Mouse (Mus musculus) heart, adult 8-10 months (tissue): ENCODE data around the gene Zbtb1. TPM values are rescaled to one million over a fixed set of nuclear protein-coding genes. Genes with fewer than 3 reads are reported as not detected.
"Not testable (repeated sequence)": the region's sequence is repeated elsewhere in the genome, so short reads cannot be mapped to it uniquely, and the experiment has no call there.

Experiments
- DNase-seq: peaks from one replicate; pipeline ENCODE4 v3.0.0; 2022; ENCODE audit warnings: low spot score
- total RNA-seq, 4 experiments: library from RNA; stranded (reverse); gene quantifications; 2 replicates each; pipeline ENCODE4 v1.2.4; 2022

Zbtb1 gene
- total RNA-seq, 4 experiments from 2014 or later: 3.4 to 4.0 (median 3.9) TPM

GRCm38 (mm10) chr12:76404836-76405182 lies 34.7 kb downstream of the Zbtb1 start:
- DNase-seq: no peak

DNA sequence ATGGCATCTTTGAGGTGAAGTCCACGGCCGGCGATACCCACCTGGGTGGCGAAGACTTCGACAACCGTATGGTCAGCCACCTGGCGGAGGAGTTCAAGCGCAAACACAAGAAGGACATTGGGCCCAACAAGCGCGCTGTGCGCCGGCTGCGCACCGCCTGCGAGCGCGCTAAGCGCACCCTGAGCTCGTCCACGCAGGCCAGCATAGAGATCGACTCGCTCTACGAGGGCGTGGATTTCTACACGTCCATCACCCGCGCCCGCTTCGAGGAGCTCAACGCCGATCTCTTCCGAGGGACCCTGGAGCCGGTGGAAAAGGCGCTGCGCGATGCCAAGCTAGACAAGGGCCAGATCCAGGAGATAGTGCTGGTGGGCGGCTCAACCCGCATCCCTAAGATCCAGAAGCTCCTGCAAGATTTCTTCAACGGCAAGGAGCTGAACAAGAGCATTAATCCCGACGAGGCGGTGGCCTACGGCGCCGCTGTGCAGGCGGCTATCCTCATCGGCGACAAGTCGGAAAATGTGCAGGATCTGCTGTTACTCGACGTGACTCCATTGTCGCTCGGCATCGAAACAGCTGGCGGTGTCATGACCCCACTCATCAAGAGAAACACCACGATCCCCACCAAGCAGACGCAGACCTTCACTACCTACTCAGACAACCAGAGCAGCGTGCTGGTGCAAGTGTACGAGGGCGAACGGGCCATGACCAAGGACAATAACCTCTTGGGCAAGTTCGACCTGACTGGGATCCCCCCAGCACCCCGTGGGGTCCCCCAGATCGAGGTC lies 35.3 kb downstream of the Zbtb1 start:
- DNase-seq: no peak

- no peak for DNase-seq
Measured at GRCm38 (mm10) chr12:76405971-76406370, 35.9 kb downstream of the Zbtb1 start.

GRCm38 (mm10) chr12:76407184-76407583 lies 37.1 kb downstream of the Zbtb1 start:
- no peak for DNase-seq

DNA sequence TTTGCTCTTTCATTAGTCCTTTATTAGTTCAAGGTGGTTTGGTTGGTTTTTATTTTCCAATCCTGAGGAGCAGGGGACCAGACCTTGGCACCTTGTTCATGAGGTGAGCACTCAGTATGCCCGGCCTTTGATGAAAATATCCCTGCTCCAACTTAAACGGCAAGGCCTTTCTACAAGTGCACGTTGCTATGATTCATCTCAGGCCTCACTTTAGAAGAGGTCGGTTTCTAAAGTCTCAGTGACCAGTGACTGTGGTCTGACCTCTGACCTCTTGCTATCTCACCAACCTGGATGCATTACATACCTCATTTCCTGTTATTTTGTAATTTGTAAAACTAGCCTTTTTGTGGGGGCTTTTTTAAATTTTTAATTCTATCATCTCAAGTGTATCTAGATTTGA lies 39.1 kb downstream of the Zbtb1 start:
- DNase-seq: no peak

DNA sequence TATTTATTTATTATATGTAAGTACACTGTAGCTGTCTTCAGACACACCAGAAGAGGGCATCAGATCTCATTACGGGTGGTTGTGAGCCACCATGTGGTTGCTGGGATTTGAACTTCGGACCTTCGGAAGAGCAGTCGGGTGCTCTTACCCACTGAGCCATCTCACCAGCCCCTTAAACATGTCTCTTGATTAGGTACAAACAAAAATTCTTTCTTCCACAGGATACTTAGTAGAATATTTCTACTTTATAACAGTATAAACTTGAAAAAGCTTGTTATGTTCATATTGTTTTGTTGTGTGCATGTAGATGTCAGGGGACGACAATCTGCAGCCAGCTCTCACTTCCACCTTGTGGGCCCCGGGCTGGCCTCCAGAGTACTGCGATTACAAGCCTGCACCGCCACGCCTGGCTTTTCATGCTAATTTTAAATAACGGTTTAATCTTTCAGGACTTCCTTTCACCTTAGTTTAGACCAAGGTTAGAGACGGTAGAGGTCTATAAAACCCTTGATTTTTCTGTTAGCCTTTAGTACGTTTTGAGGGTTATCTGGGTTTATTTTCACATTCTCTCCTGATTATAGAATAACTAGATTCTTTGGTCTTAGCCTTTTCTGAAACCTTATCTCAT lies 45.4 kb downstream of the Zbtb1 start:
- DNase-seq: no peak

GRCm38 (mm10) chr12:76417433-76417854 lies 47.4 kb downstream of the Zbtb1 start, which contains the start of gene Ppp1r36:
Gene Ppp1r36, plus strand, starts transcription at chr12:76417538.
- no peak for DNase-seq

- no peak for DNase-seq
Measured at GRCm38 (mm10) chr12:76418346-76418745, 48.3 kb downstream of the Zbtb1 start.

DNA sequence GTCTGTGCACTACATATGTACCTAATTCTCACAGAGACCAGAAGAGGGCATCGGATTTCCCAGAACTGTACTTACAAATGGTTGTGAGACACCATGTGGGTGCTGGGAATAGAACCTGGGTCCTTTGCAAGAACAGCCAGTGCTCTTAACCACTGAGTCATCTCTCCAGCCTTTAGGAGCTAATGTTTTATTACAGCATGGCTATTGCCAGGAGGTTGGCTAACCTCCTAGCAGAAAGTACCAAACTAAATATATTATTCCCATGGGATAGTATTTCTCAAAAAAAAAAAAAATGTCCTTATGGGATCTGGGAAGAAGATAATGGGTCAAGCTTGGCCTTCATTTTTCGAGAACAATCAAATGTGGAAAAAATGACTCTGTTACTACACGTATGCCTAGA lies 55.2 kb downstream of the Zbtb1 start:
- no peak for DNase-seq

DNA sequence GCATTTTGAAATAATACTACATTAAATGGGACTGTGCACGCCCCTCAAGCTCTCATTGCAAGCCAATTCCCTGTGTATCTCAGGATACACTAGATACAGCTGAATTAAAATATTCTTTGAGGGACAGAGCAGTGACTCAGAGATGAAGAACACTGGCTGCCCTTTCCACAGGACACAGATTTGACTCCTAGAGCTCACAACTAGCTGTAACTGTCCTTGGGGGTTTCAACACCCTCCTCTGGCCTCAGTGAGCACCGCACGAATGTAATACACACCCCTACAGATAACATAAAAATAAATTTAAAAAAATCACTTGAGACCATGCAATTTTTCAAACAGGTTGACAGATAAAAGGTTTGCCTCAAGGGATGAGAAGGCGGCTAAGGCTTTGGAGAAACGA lies 57.5 kb downstream of the Zbtb1 start:
- DNase-seq: no peak

DNA sequence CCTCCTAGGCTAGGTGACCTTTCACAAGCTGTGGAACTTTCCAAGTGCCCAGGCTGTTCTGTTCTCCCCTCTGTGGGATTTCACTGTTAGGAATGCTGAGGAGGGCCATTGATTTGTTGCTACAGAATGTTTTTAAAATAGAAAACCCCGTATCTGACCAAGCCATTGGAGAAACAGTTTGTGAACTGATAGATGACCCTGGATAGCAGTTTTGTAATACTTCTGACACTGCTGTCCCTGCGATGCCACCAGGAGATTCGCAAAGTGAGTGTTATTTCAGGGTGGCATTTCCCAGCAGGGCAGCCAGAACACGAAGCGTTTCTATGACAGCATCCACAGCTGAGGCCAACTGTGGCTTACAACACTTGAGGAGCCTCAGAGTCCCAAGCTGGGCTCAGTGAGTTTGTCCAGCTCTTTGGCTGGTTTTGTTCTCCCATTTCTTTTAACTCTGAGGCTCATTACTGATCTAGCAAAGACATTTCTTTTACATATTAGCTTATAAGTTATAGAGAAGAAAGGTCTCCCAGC lies 60.9 kb downstream of the Zbtb1 start:
- no peak for DNase-seq

DNA sequence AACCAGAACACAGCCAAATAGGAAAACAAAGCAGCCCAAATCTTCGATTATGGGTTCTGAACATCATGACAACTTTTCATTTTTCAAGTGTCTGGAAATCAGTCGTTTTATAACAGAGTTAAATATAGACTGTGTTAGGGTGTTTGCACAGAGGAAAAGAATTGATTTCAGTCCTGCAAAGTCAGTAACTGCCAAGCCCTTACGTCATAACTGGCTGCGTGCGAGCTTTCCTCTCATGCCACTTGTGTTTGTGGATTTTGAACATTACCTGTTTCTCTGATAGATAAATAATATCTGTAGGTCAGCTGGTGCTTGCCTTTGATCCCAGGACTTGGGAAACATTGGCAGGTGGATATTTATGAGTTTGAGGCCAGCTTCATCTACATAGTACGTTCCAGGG lies 61.4 kb downstream of the Zbtb1 start:
- DNase-seq: no peak

DNA sequence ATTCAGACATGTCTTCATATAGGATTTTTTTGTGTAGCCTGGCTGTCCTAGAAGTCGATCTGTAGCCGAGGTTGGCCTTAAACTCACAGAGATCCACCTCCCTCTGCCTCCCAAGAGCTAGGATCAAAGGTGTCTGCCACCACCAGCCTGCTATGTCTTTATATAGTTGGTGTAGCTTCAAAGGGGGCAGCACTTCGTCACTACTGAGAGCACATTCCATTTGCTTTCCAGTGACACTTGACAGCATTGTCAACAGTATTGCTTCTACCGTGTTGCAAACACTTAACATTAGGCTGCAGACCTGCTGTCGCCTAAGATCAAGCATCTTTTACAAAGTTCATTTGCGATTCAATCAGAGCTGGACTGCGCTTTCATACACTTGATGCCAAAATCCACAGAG lies 64.0 kb downstream of the Zbtb1 start:
- no peak for DNase-seq

- DNase-seq: no peak
Measured at GRCm38 (mm10) chr12:76435084-76435483, 65.0 kb downstream of the Zbtb1 start.

- DNase-seq: no peak
Measured at GRCm38 (mm10) chr12:76435549-76435948, 65.5 kb downstream of the Zbtb1 start.

DNA sequence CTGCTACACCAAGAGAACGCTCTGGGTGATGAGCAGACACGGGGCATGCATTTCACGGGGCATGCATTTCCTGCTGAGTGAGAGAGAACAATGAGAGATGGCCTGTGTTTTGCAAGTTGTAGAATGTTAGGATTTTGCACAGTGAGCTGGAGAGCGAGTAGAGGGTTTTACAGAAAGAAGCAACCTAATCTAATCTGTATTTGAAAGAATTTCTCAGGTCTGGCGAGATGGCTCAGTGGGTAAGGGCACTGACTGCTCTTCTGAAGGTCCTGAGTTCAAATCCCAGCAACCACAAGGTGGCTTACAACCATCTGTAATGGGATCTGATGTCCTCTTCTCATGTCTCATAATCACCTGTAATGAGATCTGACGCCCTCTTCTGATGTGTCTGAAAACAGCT lies 73.4 kb downstream of the Zbtb1 start:
- not testable (repeated sequence) for DNase-seq

DNA sequence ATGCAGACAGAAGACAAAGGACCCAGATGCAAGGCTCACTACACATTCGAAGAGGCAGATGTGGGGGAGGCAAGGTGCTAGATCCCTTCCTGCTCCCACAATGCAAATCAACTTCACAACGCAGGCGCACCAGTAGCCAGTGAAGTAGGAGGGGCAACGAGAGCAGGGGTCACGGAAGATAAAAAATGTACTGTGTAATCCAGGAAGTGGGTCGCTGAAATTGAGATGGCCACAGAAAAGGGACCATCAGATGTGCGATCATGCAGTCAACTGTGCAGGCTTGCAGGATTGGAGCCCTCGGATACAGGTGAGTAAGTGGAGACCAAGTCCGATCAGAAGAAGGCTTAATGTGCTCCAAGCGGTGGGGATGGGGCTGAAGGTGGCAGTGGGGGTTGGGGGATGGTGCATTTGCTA lies 74.3 kb downstream of the Zbtb1 start:
- no peak for DNase-seq

DNA sequence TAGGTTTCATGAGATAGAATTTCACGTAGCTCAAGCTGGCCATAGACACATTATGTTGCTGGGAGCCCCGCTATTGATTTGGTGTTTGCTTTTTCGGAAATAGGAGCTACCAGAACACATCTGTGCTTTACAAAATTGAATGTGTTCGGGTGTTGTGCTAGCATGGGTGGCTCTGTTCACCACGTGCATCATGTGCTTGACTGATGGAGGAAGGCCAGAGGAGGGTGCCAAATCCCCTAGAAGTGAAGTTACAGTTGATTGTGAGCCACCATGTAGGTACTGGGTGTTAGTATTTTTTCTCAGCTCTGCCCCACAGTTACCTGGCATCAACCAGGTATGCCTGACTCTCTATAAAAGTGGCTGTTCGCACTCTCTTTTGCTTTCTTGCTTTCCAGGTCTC lies 74.8 kb downstream of the Zbtb1 start:
- DNase-seq: no peak

DNA sequence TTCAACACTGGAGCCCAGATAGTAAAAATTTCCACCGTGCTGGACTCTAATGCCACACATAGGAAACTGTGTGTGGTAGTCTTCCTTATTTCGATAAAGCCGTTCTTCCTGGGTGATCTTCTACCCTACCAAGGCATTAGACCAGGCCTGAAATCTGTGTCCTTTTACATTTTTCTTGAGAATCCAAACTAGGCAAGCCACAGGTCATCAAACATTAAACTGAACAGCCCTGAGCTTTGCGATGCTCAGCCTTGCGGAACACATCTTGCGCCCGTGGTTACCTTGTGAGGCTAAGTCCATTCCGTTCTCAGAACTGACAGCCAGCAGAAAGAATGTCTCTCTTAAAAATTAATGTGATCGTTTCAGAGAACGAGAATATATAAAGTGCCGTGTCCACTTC lies 76.1 kb downstream of the Zbtb1 start:
- no peak for DNase-seq
